Mouse (Mus musculus) urinary bladder, postnatal 10 days (tissue): Measurements from ENCODE around the gene Gsdma.
"Not testable (repeated sequence)": the region's sequence is repeated elsewhere in the genome, so short reads cannot be mapped to it uniquely, and the experiment has no call there.

ENCODE experiments used
- DNase-seq: peaks from one replicate; pipeline ENCODE4 v3.0.0; 2022; ENCODE audit warnings: low spot score

Gsdma gene

GRCm38 (mm10) chr11:98664091-98664490 is at the start of gene Gsdma:
TSS of gene Gsdma (plus strand) at chr11:98664351.
- DNase-seq: no peak

GRCm38 (mm10) chr11:98620791-98621190 is 43.4 kb upstream of the Gsdma start:
- DNase-seq: no peak

GRCm38 (mm10) chr11:98623981-98624380 is 40.2 kb upstream of the Gsdma start:
- not testable (repeated sequence) for DNase-seq

- not testable (repeated sequence) for DNase-seq
Measured at GRCm38 (mm10) chr11:98624381-98624780, 39.8 kb upstream of the Gsdma start.

- DNase-seq: no peak
Measured at GRCm38 (mm10) chr11:98625611-98626410, 38.3 kb upstream of the Gsdma start, which contains the start of the genes Gm12355 and Gsdma3. TSS of gene Gm12355 (minus strand) at chr11:98625661. TSS of gene Gsdma3 (plus strand) at chr11:98626360.

GRCm38 (mm10) chr11:98628706-98629105 is 35.4 kb upstream of the Gsdma start:
- no peak for DNase-seq

- no peak for DNase-seq
Measured at GRCm38 (mm10) chr11:98630646-98631045, 33.5 kb upstream of the Gsdma start.

GRCm38 (mm10) chr11:98635312-98635970 is 28.7 kb upstream of the Gsdma start:
- DNase-seq: not testable (repeated sequence)

GRCm38 (mm10) chr11:98637501-98637900 is 26.6 kb upstream of the Gsdma start:
- no peak for DNase-seq

GRCm38 (mm10) chr11:98640091-98640490 is 24.1 kb upstream of the Gsdma start:
- DNase-seq: no peak

- DNase-seq: no peak
Measured at GRCm38 (mm10) chr11:98644757-98645156, 19.4 kb upstream of the Gsdma start.

- no peak for DNase-seq
Measured at GRCm38 (mm10) chr11:98645946-98646345, 18.2 kb upstream of the Gsdma start.

GRCm38 (mm10) chr11:98646459-98646858 is 17.7 kb upstream of the Gsdma start, which contains the start of gene Gsdma2:
TSS of gene Gsdma2 (plus strand) at chr11:98646759.
- no peak for DNase-seq

GRCm38 (mm10) chr11:98655076-98655475 is 9.1 kb upstream of the Gsdma start:
- not testable (repeated sequence) for DNase-seq

GRCm38 (mm10) chr11:98660517-98660916 is 3.6 kb upstream of the Gsdma start:
- DNase-seq: no peak

- DNase-seq: no peak
Measured at GRCm38 (mm10) chr11:98668984-98669383, 4.8 kb downstream of the Gsdma start.

- DNase-seq: no peak
Measured at GRCm38 (mm10) chr11:98671284-98671815, 7.2 kb downstream of the Gsdma start.

GRCm38 (mm10) chr11:98671857-98672256 is 7.7 kb downstream of the Gsdma start:
- DNase-seq: no peak

GRCm38 (mm10) chr11:98672482-98672881 is 8.3 kb downstream of the Gsdma start:
- DNase-seq: no peak

- not testable (repeated sequence) for DNase-seq
Measured at GRCm38 (mm10) chr11:98673136-98673535, 9.0 kb downstream of the Gsdma start.

GRCm38 (mm10) chr11:98675829-98676363 is 11.7 kb downstream of the Gsdma start:
- DNase-seq: no peak

- no peak for DNase-seq
Measured at GRCm38 (mm10) chr11:98680023-98680422, 15.9 kb downstream of the Gsdma start.

- DNase-seq: not testable (repeated sequence)
Measured at GRCm38 (mm10) chr11:98680595-98680994, 16.4 kb downstream of the Gsdma start.
